Mouse (Mus musculus): ENCODE results near the gene Ifngr1. TPM values are rescaled to one million over a fixed set of nuclear protein-coding genes. Genes with fewer than 3 reads are reported as not detected.

Gene Ifngr1
- polyA plus RNA-seq (2014; fragmentation: Illumina TruSeq; extraction: RNeasy Lipid Tissue Mini Kit (QIAGEN cat#74804); ENCODE audit: low read depth, low replicate concordance), result 81.4 TPM

GRCm38 (mm10) chr10:19591641-19592441 is at the start of gene Ifngr1:
Gene Ifngr1, plus strand, starts transcription at chr10:19591949.

GRCm38 (mm10) chr10:19621408-19622048 is 29.8 kb downstream of the Ifngr1 start, which contains the start of gene Il22ra2:
Gene Il22ra2, plus strand, starts transcription at chr10:19621998.

Other genes with a start within 250 kb of the Ifngr1 start
- gene Olig3, start 235.4 kb upstream of the Ifngr1 start, polyA plus RNA-seq (2014; fragmentation: Illumina TruSeq; extraction: RNeasy Lipid Tissue Mini Kit (QIAGEN cat#74804); ENCODE audit: low read depth, low replicate concordance), result not detected
- 0.29 TPM for gene Il22ra2, start 30.0 kb downstream of the Ifngr1 start, polyA plus RNA-seq (2014; fragmentation: Illumina TruSeq; extraction: RNeasy Lipid Tissue Mini Kit (QIAGEN cat#74804); ENCODE audit: low read depth, low replicate concordance)
- 5.9 TPM for gene Il20ra, start 120.6 kb downstream of the Ifngr1 start, polyA plus RNA-seq (2014; fragmentation: Illumina TruSeq; extraction: RNeasy Lipid Tissue Mini Kit (QIAGEN cat#74804); ENCODE audit: low read depth, low replicate concordance)

Measured in adrenal gland, adult 10 weeks (tissue).